Mouse (Mus musculus): Measurements from ENCODE around the gene Creg2. TPM values are rescaled to one million over a fixed set of nuclear protein-coding genes. Genes with fewer than 3 reads are reported as not detected.
"Not testable (repeated sequence)": the region's sequence is repeated elsewhere in the genome, so short reads cannot be mapped to it uniquely, and the experiment has no call there.

Creg2 gene
- polyA plus RNA-seq, 1 experiment from 2014 or later: not detected

DNA sequence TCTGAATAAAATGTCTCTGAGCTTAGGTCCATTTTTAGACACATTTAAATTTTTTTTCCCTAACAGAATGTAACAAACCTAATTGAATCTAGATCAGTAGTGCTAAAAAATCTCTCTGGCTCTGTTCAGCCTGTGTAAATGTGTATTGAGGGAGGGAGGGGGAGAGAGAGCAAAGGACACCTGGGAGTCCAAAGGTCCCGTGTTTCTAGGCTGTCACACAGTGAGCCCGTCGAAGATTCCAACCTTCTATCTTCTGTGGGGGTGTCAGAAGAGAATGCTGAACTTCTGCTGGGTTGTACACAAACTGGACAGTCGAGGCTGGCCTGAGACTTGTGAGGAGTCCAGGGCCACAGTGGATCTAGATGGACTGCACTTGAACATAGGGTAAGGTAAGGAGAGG, 59.2 kb downstream of the Creg2 start:
- no peak overlapping the region for H3K27ac ChIP-seq (replicated peaks)

DNA sequence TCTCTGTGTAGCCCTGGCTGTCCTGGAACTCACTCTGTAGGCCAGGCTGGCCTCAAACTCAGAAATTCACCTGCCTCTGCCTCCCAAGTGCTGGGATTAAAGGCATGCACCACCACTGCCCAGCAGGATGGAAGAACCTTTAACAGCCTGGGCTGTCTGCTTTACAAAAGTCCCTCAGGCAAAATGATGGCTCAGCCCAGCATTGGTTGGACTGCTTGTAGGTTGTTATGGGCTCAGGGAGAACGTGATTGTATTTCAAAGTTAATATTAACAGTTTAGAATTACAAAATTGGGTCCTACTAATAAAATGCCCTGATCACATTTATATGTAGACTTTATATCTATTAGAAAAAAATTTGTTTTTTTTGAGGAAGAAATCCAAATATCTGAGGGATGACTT, 59.7 kb downstream of the Creg2 start:
- H3K9ac ChIP-seq; H3K36me3 ChIP-seq; H3K4me2 ChIP-seq; H3K9me3 ChIP-seq; H3K27me3 ChIP-seq (replicated peaks); H3K27ac ChIP-seq (replicated peaks); H3K4me3 ChIP-seq; H3K4me1 ChIP-seq; ATAC-seq (ENCODE audit: extremely low read depth, insufficient number of reproducible peaks, low FRiP score, low TSS enrichment): not testable (repeated sequence)
- WGBS: 67% methylated on average over 1 of the region's 1 CpGs

More for the DNA sequence above, 59.2 kb downstream of the Creg2 start:
- Histone ChIP-seq H3K4me1 (no peaks in the 10 kb centered on the region), H3K36me3 (no peaks in the 10 kb centered on the region), H3K9me3 (no peaks in the 10 kb centered on the region), H3K4me3 (no peak overlapping the region), H3K9ac (no peak overlapping the region), H3K27me3 (replicated peaks) (no peaks in the 10 kb centered on the region), H3K4me2 (no peak overlapping the region)
- ATAC-seq (ENCODE audit: extremely low read depth, insufficient number of reproducible peaks, low FRiP score, low TSS enrichment): no peak
- 61% methylated on average over 4 of the region's 4 CpGs for WGBS

DNA sequence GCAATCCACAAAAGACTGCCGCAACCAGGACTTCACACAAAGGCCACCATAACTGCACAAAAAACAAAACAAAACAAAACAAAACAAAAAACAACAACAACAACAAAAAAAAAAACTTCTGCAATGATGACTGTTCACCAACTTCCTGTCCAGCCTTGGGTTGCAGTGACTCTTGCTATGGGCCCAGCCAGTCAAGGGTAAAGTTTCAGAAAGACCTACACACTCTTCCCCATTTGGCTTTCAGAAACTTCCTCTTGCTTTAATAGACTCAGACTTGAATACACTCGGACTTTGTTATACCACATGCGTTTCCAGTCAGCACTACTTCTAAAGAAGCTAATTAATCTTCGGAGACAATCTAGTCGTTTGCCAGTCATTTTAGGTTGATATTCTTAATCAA, 61.1 kb downstream of the Creg2 start:
- Histone ChIP-seq H3K27me3 (replicated peaks) (no peaks in the 10 kb centered on the region), H3K27ac (replicated peaks) (no peak overlapping the region), H3K4me3 (no peak overlapping the region), H3K36me3 (no peaks in the 10 kb centered on the region), H3K9me3 (no peaks in the 10 kb centered on the region), H3K4me2 (no peak overlapping the region), H3K4me1 (no peaks in the 10 kb centered on the region), H3K9ac (no peak overlapping the region)
- no peak for ATAC-seq (ENCODE audit: extremely low read depth, insufficient number of reproducible peaks, low FRiP score, low TSS enrichment)
- WGBS: 71% methylated on average over 5 of the region's 5 CpGs

DNA sequence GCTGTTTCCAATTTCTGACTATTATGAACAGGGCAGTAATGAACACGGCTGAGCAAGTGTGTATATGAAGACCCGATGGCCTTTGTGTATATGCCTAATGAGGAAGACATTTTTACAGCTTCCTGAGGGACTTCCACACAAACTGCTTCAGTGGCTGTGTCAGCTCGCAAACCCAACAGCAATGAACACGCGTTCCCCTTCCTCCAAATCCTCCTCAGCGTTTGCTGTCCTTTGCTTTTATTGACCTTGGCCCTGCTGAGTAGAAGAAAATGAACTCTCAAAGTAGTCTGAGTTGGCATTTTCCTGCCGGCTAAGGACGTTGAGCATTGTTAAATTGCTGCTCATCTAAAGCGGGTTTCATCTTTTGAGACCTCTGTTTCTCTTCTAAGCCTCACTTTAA, 65.9 kb downstream of the Creg2 start:
- Histone ChIP-seq H3K36me3 (no peaks in the 10 kb centered on the region), H3K9ac (no peak overlapping the region), H3K4me3 (no peak overlapping the region), H3K4me2 (no peak overlapping the region), H3K27ac (replicated peaks) (no peak overlapping the region), H3K27me3 (replicated peaks) (0 out of 2 replicates have a peak, but pooled peaks cover 6% of the 10 kb centered on the region), H3K9me3 (no peaks in the 10 kb centered on the region), H3K4me1 (no peaks in the 10 kb centered on the region)
- ATAC-seq (ENCODE audit: extremely low read depth, insufficient number of reproducible peaks, low FRiP score, low TSS enrichment): no peak
- WGBS: 81% methylated on average over 9 of the region's 9 CpGs

DNA sequence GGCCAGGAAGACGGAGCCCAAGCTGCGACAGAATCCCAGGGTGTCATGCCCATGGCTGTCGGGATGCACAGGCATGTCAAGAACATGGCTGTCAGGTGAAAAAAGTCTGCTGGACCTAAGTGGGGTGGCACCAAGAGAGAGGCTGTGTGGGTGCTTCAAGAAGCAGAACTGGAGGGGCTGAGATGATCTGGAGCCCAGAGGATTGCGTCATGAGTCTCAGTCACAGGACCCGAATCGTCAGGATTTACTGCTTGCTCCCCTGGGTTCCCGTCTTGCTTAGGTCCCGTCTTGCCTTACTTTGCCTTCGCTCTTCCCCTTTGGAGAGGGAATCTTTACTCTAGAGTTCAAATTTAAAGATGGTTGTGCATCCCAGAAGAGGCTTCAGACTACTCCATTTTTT, 68.1 kb downstream of the Creg2 start:
- Histone ChIP-seq H3K4me2 (no peak overlapping the region), H3K9me3 (no peaks in the 10 kb centered on the region), H3K4me3 (no peak overlapping the region), H3K27ac (replicated peaks) (no peak overlapping the region), H3K9ac (no peak overlapping the region), H3K4me1 (no peaks in the 10 kb centered on the region), H3K36me3 (no peaks in the 10 kb centered on the region), H3K27me3 (replicated peaks) (0 out of 2 replicates have a peak, but pooled peaks cover 6% of the 10 kb centered on the region)
- no peak for ATAC-seq (ENCODE audit: extremely low read depth, insufficient number of reproducible peaks, low FRiP score, low TSS enrichment)
- 66% methylated on average over 9 of the region's 9 CpGs for WGBS

DNA sequence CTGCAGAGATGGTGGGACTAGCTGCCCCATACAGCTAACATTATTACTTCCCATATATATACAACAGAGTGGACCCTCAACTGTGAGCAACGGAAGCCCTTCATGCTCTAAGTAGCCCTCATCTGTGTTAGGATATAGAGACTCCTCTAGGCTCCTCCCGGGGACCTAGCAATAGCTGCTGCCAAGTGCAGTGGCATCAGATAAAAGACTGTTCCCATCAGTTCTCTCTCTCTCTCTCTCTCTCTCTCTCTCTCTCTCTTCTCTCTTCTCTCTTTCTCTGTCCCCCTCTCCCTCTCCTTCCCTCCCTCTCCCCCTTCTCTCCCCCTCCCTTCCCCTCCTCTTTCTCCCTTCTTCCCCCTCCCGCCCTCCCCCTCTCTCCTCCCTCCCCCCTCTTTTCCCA, 70.1 kb downstream of the Creg2 start:
- no peak overlapping the region for H3K9ac ChIP-seq
- no peak overlapping the region for H3K4me2 ChIP-seq
- H3K27ac ChIP-seq (replicated peaks): no peak overlapping the region
- 0 out of 2 replicates have a peak, but pooled peaks cover 6% of the 10 kb centered on the region for H3K27me3 ChIP-seq (replicated peaks)
- 56% methylated on average over 2 of the region's 3 CpGs for WGBS
- no peak for ATAC-seq (ENCODE audit: extremely low read depth, insufficient number of reproducible peaks, low FRiP score, low TSS enrichment)
- no peaks in the 10 kb centered on the region for H3K9me3 ChIP-seq
- no peaks in the 10 kb centered on the region for H3K36me3 ChIP-seq
- H3K4me3 ChIP-seq: no peak overlapping the region
- peaks cover 6% of the 10 kb centered on the region for H3K4me1 ChIP-seq

DNA sequence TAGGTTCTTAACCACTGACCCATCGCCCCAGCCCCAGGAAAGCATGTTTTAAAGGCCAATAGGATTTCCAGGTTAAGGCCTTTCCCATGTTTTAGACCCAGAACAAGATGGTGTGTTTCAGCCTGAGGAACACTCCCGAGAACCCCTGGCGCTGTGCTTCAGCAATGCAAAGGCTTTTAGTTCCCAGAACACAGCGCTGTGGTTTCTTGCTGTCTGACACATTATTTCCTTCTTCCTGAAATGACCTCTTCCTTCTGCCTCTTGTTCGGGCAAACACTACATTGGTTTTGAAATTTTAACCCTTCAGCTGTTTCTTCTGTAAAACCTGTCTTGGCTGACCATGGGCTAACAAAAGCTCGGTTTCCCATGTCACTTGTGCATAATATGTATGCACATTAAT, 72.1 kb downstream of the Creg2 start:
- Histone ChIP-seq H3K27ac (replicated peaks) (no peak overlapping the region), H3K9me3 (no peaks in the 10 kb centered on the region), H3K36me3 (no peaks in the 10 kb centered on the region), H3K9ac (no peak overlapping the region), H3K4me1 (peaks cover 25% of the 10 kb centered on the region), H3K4me2 (no peak overlapping the region), H3K27me3 (replicated peaks) (0 out of 2 replicates have a peak, but pooled peaks cover 6% of the 10 kb centered on the region), H3K4me3 (no peak overlapping the region)
- 69% methylated on average over 6 of the region's 6 CpGs for WGBS
- no peak for ATAC-seq (ENCODE audit: extremely low read depth, insufficient number of reproducible peaks, low FRiP score, low TSS enrichment)

DNA sequence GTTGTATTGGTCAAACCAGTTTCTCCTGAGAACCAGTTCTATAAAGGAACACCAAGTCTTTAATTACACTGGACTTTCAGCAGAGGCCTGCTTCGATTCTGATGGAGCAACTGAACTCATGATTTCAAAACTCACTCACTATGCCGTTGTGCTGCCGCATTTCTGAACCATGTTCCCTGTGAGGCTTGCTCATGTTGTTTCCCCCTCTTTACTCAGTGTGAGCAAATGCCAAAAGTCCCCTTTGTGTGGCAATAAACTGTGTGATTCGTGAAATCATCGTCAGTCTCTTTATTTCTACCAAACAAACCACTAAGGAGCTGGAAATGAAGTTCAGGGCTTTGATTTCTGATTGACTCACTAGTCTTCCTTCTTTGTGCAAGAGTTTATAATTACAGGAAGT, 72.8 kb downstream of the Creg2 start:
- Histone ChIP-seq H3K27ac (replicated peaks) (no peak overlapping the region), H3K4me3 (no peak overlapping the region), H3K4me2 (no peak overlapping the region), H3K9ac (no peak overlapping the region), H3K27me3 (replicated peaks) (0 out of 2 replicates have a peak, but pooled peaks cover 6% of the 10 kb centered on the region), H3K36me3 (no peaks in the 10 kb centered on the region), H3K9me3 (no peaks in the 10 kb centered on the region), H3K4me1 (peaks cover 31% of the 10 kb centered on the region)
- 81% methylated on average over 5 of the region's 5 CpGs for WGBS
- no peak for ATAC-seq (ENCODE audit: extremely low read depth, insufficient number of reproducible peaks, low FRiP score, low TSS enrichment)

DNA sequence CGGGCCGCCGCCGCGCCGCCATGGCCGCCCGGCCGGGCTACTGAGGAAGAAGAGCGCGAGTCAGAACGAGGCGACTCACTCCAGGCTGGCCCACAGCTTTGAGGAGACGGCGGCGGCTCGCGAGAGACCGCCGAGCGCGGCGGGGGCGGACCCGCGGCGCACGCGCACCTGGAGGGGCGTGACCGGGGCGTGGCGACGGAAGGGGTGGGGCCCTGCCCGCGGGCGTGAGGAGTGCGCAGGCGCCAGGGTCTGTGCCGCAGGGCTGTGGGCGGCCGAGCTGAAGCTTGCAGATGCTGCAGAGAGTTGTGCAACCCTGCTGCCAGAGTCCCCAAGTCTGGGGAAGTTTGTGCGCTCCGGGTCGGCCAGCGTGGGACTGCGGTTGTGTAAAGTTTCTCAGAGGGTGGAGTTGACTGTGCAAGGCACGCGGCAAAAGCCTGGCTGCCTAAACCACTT, 74.0 kb downstream of the Creg2 start, which contains the start of gene Rnf149:
TSS of gene Rnf149 (minus strand) at position 153 of the 453 bp plus-strand sequence.
- Histone ChIP-seq H3K9me3 (no peaks in the 10 kb centered on the region), H3K4me2 (peak within 1 kb of the TSS; percentile 77), H3K4me1 (peaks cover 37% of the 10 kb centered on the region), H3K4me3 (peak within 1 kb of the TSS; percentile 94), H3K36me3 (peaks cover 3% of the 10 kb centered on the region; the same call in 1 of the 2 replicates), H3K27me3 (replicated peaks) (no peaks in the 10 kb centered on the region), H3K27ac (replicated peaks) (peak within 1 kb of the TSS; percentile 99), H3K9ac (peak within 1 kb of the TSS; percentile 99)
- WGBS: under 1% methylated on average over 49 of the region's 49 CpGs
- ATAC-seq (ENCODE audit: extremely low read depth, insufficient number of reproducible peaks, low FRiP score, low TSS enrichment): peak; percentile 97

DNA sequence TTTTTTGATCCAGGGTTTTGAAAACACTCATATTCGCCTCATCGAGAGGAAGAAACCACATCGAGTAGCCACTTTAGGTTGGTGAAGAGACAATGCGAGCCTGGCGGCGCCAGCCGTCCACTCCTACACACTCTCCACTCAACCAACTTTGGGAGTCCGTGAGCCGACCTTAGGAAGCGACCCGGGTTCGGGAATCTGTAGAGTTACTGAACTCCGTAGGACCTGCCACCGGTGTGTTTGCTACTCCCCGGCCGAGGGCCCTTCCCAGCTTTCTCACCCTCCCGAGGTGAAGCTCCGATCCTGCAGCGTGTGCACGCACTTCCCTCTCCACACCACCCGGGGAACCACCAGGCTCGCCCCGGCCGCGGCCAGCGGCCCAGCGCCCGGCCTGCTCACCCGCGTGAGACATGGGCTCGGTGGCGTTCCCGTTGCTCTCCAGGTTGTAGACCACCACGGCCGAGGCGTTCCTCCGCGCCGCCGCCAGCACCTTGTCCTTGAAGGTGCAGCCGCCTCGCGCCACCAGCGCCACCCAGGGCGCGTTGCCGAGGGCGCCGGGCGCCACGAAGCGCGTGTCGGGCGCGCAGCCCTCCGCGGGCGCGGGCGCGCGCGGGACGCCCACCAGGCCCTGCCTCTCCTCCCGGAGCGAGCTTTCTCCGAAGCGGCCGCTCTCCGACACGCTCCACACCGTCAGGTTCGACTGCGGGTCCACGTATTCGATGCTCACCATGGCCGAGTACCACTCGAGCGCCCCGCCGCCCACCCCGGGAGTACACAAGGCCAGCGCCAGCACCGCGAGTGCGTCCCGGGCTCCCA, 74.6 kb downstream of the Creg2 start:
- Histone ChIP-seq H3K4me2 (peak overlapping the region; percentile 77), H3K9ac (peak overlapping the region; percentile 99), H3K27me3 (replicated peaks) (no peaks in the 10 kb centered on the region), H3K36me3 (peaks cover 4% of the 10 kb centered on the region; the same call in 1 of the 2 replicates), H3K4me1 (peaks cover 42% of the 10 kb centered on the region), H3K9me3 (no peaks in the 10 kb centered on the region), H3K4me3 (peak overlapping the region; percentile 94), H3K27ac (replicated peaks) (peak overlapping the region; percentile 99)
- under 1% methylated on average over 87 of the region's 88 CpGs for WGBS
- ATAC-seq (ENCODE audit: extremely low read depth, insufficient number of reproducible peaks, low FRiP score, low TSS enrichment): peak; percentile 58

DNA sequence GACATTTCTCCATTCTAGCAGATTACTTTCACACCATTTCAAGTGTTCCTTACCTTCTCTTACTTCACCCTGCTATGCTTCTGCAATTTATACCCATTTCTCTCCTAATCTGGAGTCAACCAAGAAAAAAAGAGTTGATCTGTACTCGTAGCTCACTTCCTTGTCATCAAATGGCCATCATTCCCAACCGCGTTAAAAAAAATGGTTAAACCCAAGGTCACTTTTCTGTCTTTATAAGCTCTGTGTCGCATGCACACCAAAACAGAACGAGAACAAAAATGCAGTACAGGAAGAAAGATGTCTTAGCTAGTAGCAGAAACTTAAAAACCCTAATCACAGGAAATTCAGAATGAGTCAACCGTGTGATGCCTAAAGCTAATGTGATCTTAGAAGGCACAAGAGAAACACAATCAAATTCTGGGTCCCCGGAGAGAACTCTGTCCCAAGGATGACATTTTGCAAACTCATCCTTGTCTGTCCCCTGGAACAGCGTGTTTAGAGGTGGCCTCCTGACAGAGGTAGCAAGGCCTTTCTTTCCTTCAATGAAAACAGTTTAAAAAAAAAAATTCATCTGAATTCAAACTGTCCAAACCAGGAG, 75.4 kb downstream of the Creg2 start:
- ATAC-seq (ENCODE audit: extremely low read depth, insufficient number of reproducible peaks, low FRiP score, low TSS enrichment): no peak
- peaks cover 4% of the 10 kb centered on the region; the same call in 1 of the 2 replicates for H3K36me3 ChIP-seq
- 13% methylated on average over 8 of the region's 8 CpGs for WGBS
- H3K27me3 ChIP-seq (replicated peaks): no peaks in the 10 kb centered on the region
- H3K27ac ChIP-seq (replicated peaks): peak overlapping the region; percentile 99
- peaks cover 47% of the 10 kb centered on the region for H3K4me1 ChIP-seq
- peak overlapping the region; percentile 77 for H3K4me2 ChIP-seq
- H3K9me3 ChIP-seq: no peaks in the 10 kb centered on the region
- H3K4me3 ChIP-seq: peak overlapping the region; percentile 94
- peak overlapping the region; percentile 99 for H3K9ac ChIP-seq

Data from heart, embryonic 13.5 days (tissue).